ENCODE assay signal across 8 mouse cellular contexts in genomic region chr4:115101682-115102081, GRCm38 (mm10). TPM values are rescaled to one million over a fixed set of nuclear protein-coding genes. Genes with fewer than 3 reads are reported as not detected.
DNase-seq lines count a peak whose midpoint lies in the region; ATAC-seq and TF ChIP-seq lines count a peak whose summit lies in the region.

No protein-coding gene starts in this region.

- H3K27me3 ChIP-seq in Patski, result no peaks in the 10 kb centered on the region
- H3K27me3 ChIP-seq in heart, adult 2 months (ENCODE audit: control insufficient read depth, insufficient read depth, low read length), result peaks cover 2% of the 10 kb centered on the region; the same call in 1 of the 2 replicates
- peaks cover 4% of the 10 kb centered on the region for H3K27me3 ChIP-seq in limb, embryonic 11.5 days (ENCODE audit: control insufficient read depth, insufficient read depth, low read length)

- H3K4me1 ChIP-seq in cortical plate, adult 2 months (ENCODE audit: control insufficient read depth, insufficient read depth, low read length), result peaks cover 1% of the 10 kb centered on the region; the same call in 1 of the 2 replicates
- no peaks in the 10 kb centered on the region for H3K4me1 ChIP-seq in heart, adult 2 months (ENCODE audit: control insufficient read depth, insufficient read depth, low read length)
- H3K4me1 ChIP-seq in limb, embryonic 11.5 days (ENCODE audit: control insufficient read depth, insufficient read depth, low read length), result peaks cover 3% of the 10 kb centered on the region; the same call in 1 of the 2 replicates

- intact Hi-C loops in heart, adult 2 months (cut with DNase I), result no loop called here

- WGBS in heart, adult 2 months, result 37% methylated on average over 6 of the region's 6 CpGs
- WGBS in limb, embryonic 11.5 days, result 42% methylated on average over 6 of the region's 6 CpGs

- DNase-seq in B cell, adult 2 months, result peak; percentile 41 to 50
- no peak for DNase-seq in Patski (ENCODE audit: low read depth, low spot score)
- DNase-seq in heart, adult 2 months, result peak; percentile 22 to 55
- peak; percentile 67 for DNase-seq in kidney, adult 9 months
- peak; percentile 84 for DNase-seq in limb, embryonic 11.5 days (ENCODE audit: low spot score)
- peak; percentile 67 for DNase-seq in naive thymus-derived CD4-positive, alpha-beta T cell, adult 2 months (ENCODE audit: low read depth)
- DNase-seq in testis, postnatal 10 days (ENCODE audit: low spot score), result peak; percentile 77

- H3K9me3 ChIP-seq in limb, embryonic 11.5 days (ENCODE audit: control insufficient read depth, low read length), result no peaks in the 10 kb centered on the region

- peak; percentile 92 for TF ChIP-seq CTCF in Patski (IDR thresholded peaks at IDR 0.05)
- peak; percentile 90 for TF ChIP-seq CTCF in cortical plate, adult 2 months (IDR thresholded peaks at IDR 0.05; ENCODE audit: extremely low read depth, insufficient read depth, low read length)
- no peak; the same call in 1 of the 2 replicates for TF ChIP-seq CTCF in heart, adult 2 months (IDR thresholded peaks at IDR 0.05)

- in situ Hi-C loops in Patski (cut with MboI; ENCODE audit: low pct_unique_long_range_greater_than_20kb), result no loop called here

- no peak overlapping the region for H3K4me2 ChIP-seq in limb, embryonic 11.5 days (ENCODE audit: low read depth, severe bottlenecking)

- no peak for ATAC-seq in Patski
- peak; percentile 40; the same call in 1 of the 2 replicates for ATAC-seq in limb, embryonic 11.5 days (ENCODE audit: insufficient number of reproducible peaks, low FRiP score, low TSS enrichment, low read depth)

- H3K27ac ChIP-seq in cortical plate, adult 2 months (ENCODE audit: insufficient read depth, low read length), result no peak overlapping the region
- no peak overlapping the region for H3K27ac ChIP-seq in heart, adult 2 months
- no peak overlapping the region for H3K27ac ChIP-seq in limb, embryonic 11.5 days (replicated peaks; ENCODE audit: low read depth, low read length)

- H3K9ac ChIP-seq in heart, adult 2 months (ENCODE audit: low read depth, low read length), result no peak overlapping the region
- H3K9ac ChIP-seq in limb, embryonic 11.5 days (ENCODE audit: low read length), result no peak overlapping the region

- H3K36me3 ChIP-seq in heart, adult 2 months (ENCODE audit: control insufficient read depth, insufficient read depth, low read length), result no peaks in the 10 kb centered on the region
- no peaks in the 10 kb centered on the region for H3K36me3 ChIP-seq in limb, embryonic 11.5 days (ENCODE audit: control insufficient read depth, insufficient read depth, low read length)

- POLR2A ChIA-PET in Patski (lab: Charles Lee), result no interaction called here

- no peak for TF ChIP-seq EP300 in heart, adult 2 months (IDR thresholded peaks at IDR 0.05; ENCODE audit: insufficient read depth, low read depth, low read length)

- H3K79me2 ChIP-seq in heart, adult 2 months (replicated peaks; ENCODE audit: control insufficient read depth, insufficient read depth, low read length), result no peaks in the 10 kb centered on the region

- H3K4me3 ChIP-seq in cortical plate, adult 2 months (ENCODE audit: insufficient read depth, low read length), result no peak overlapping the region
- no peak overlapping the region for H3K4me3 ChIP-seq in heart, adult 2 months
- H3K4me3 ChIP-seq in limb, embryonic 11.5 days (ENCODE audit: low read depth, low read length), result no peak overlapping the region

- TF ChIP-seq POLR2A in cortical plate, adult 2 months (IDR thresholded peaks at IDR 0.05; ENCODE audit: extremely low read depth, insufficient read depth, low read length), result no peak
- TF ChIP-seq POLR2A in heart, adult 2 months (IDR thresholded peaks at IDR 0.05; ENCODE audit: insufficient read depth, low read depth, low read length), result no peak

- CTCF ChIA-PET in Patski (lab: Charles Lee), result interaction anchor here (0.5 to 1.6 kb wide), 5 partner anchors 16 to 413 kb away, joined by 3 to 8 read pairs (median 4); no protein-coding TSS in a partner anchor

RNA-seq across cellular contexts. Expression of gene Pdzk1ip1, which starts 13.2 kb away (rescaled TPM):
- 142 TPM for polyA plus RNA-seq in Patski (2021)
- 1.1 and 1.2 TPM in 2 replicates for polyA plus RNA-seq in cortical plate, adult 2 months (2012; rRNA removed)
- total RNA-seq in heart, adult 2 months (2021), result under 1 TPM; 0.70 to 0.86 TPM
- polyA plus RNA-seq in heart, adult 2 months (2012; rRNA removed), result 1.9 and 3.9 TPM in 2 replicates
- 11.2 and 12.3 TPM in 2 replicates for polyA plus RNA-seq in limb, embryonic 11.5 days (2014; fragmentation: Nextera tagmentation; extraction: Ambion mirVana)

RNA-seq across cellular contexts. Expression of gene Cyp4x1, which starts 32.4 kb away (rescaled TPM):
- polyA plus RNA-seq in Patski (2021), result not detected
- polyA plus RNA-seq in cortical plate, adult 2 months (2012; rRNA removed), result 10.0 and 11.3 TPM in 2 replicates
- not detected for total RNA-seq in heart, adult 2 months (2021)
- polyA plus RNA-seq in heart, adult 2 months (2012; rRNA removed), result 0.03 TPM in 1 of 2 replicates, not detected in the other
- polyA plus RNA-seq in limb, embryonic 11.5 days (2014; fragmentation: Nextera tagmentation; extraction: Ambion mirVana), result 0.03 TPM in 1 of 2 replicates, not detected in the other

RNA-seq across cellular contexts. Expression of gene Tal1, which starts 45.5 kb away (rescaled TPM):
- polyA plus RNA-seq in Patski (2021), result 1.2 TPM
- polyA plus RNA-seq in cortical plate, adult 2 months (2012; rRNA removed), result 1.5 and 1.6 TPM in 2 replicates
- 1 to 10 TPM; 3.1 to 3.3 TPM for total RNA-seq in heart, adult 2 months (2021)
- polyA plus RNA-seq in heart, adult 2 months (2012; rRNA removed), result 2.9 and 4.9 TPM in 2 replicates
- polyA plus RNA-seq in limb, embryonic 11.5 days (2014; fragmentation: Nextera tagmentation; extraction: Ambion mirVana), result 2.7 and 3.4 TPM in 2 replicates

Comparison
In these comparisons a context has a peak if more than half of its experiments do, and no peak if none do; other contexts are left out.
1. RNA of gene Pdzk1ip1, which starts 13.2 kb away (polyA plus RNA-seq): 142 TPM in Patski (single experiment); 11.2 to 12.3 TPM in limb, embryonic 11.5 days, 1.9 to 3.9 TPM in heart, adult 2 months and 1.1 to 1.2 TPM in cortical plate, adult 2 months; every median in the first group is over 10 times any median in the second.
2. RNA of gene Cyp4x1, which starts 32.4 kb away (polyA plus RNA-seq): 10.0 to 11.3 TPM in cortical plate, adult 2 months; 0.03 TPM in limb, embryonic 11.5 days, 0.03 TPM in heart, adult 2 months and not detected in Patski (single experiment); every median in the first group is over 10 times any median in the second.